Mouse (Mus musculus): Measurements from ENCODE around the gene 1700001C02Rik. TPM values are rescaled to one million over a fixed set of nuclear protein-coding genes. Genes with fewer than 3 reads are reported as not detected.

Gene 1700001C02Rik
- total RNA-seq, 2 experiments from 2014 or later = not detected

DNA sequence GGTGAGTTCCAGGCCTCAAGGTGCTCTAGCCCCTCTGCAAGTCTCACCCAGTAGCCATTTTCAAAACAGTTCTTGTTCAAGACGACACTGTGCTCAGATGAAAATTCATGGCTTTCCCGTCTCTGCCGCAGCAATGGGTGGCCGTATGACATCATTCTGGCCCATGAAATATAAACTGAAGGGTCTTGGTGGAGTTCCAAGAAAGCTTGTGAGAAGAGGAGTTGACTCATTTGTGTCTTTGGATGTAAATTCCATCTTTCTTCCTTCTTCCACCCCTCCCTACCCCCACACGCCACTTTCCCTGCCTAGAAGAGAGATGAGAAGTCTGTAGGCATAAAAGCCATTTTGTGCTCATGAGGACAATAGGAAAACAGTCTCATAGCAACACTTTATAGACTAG, 25.0 kb downstream of the 1700001C02Rik start:
- no peak for ATAC-seq (replicated peaks; ENCODE audit: low FRiP score, poor library complexity, severe bottlenecking)

GRCm38 (mm10) chr5:30493723-30494122, 27.9 kb downstream of the 1700001C02Rik start:
- ATAC-seq (replicated peaks; ENCODE audit: low FRiP score, poor library complexity, severe bottlenecking) = no peak

DNA sequence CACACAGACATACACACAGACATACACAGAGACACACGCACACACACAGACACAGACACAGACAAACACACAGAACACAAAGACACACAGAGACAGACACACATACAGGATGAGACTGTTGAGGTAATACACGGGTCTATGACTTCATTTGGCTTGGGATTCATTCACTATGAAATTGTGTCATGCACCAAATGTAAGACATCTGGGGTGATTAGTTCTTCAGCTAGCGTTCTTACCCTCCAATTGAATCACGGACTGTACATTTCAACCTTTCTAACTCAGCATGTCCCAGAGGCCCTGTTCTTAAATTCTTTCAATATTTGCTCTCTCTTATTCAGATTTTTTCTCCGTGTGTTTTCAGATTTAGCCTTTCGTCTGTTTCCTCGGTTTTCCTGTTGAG, 28.8 kb downstream of the 1700001C02Rik start:
- no peak for ATAC-seq (replicated peaks; ENCODE audit: low FRiP score, poor library complexity, severe bottlenecking)

DNA sequence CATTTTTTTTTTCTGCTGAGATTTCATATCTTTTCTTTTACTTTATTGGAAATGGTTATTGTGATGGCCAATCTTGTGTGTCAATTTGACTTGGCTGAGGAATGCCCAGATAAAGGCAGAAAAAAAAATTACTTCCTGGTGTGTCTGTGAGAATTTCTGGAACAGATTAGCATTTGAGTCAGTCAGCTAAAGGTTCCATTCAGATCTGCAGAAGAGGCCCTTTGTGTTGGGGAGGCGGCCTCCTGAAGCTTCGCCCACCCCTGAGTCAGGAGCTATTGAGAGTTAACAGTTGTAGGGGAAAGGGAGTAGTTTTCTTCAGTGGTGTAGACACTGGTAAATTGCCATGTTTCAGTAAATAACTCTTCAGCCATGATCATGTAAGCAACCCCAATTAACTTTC, 29.4 kb downstream of the 1700001C02Rik start:
- ATAC-seq (replicated peaks; ENCODE audit: low FRiP score, poor library complexity, severe bottlenecking) = no peak

- ATAC-seq (replicated peaks; ENCODE audit: low FRiP score, poor library complexity, severe bottlenecking) = no peak
Measured at GRCm38 (mm10) chr5:30496821-30497220, 31.0 kb downstream of the 1700001C02Rik start.

- ATAC-seq (replicated peaks; ENCODE audit: low FRiP score, poor library complexity, severe bottlenecking) = no peak
Measured at GRCm38 (mm10) chr5:30497299-30497698, 31.5 kb downstream of the 1700001C02Rik start.

GRCm38 (mm10) chr5:30513111-30513510, 47.3 kb downstream of the 1700001C02Rik start:
- no peak for ATAC-seq (replicated peaks; ENCODE audit: low FRiP score, poor library complexity, severe bottlenecking)

DNA sequence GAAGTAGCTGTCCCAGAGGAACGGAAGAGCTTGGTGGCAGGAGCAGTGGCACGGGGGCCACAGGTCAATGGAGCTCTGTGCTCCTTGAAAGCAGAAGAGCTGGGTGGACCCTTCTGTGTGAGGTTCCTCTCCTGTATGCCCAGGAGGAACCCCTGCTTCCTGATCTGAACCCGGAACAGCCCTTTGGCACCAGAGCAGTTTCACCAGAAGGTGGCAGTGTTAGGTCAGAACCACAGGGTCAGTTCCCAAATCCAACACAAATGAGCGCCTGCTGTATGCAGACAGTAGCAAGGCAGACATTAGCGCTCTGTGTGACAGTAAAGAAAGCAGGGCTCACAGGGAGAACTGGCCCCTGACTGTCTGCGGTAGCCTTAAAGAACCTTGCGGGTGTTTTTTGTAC, 50.5 kb downstream of the 1700001C02Rik start:
- no peak for ATAC-seq (replicated peaks; ENCODE audit: low FRiP score, poor library complexity, severe bottlenecking)

GRCm38 (mm10) chr5:30518108-30518507, 52.3 kb downstream of the 1700001C02Rik start:
- ATAC-seq (replicated peaks; ENCODE audit: low FRiP score, poor library complexity, severe bottlenecking) = peak; percentile 27; the same call in 1 of the 2 replicates

- ATAC-seq (replicated peaks; ENCODE audit: low FRiP score, poor library complexity, severe bottlenecking) = peak; percentile 85
Measured at GRCm38 (mm10) chr5:30518547-30518946, 52.7 kb downstream of the 1700001C02Rik start.

- ATAC-seq (replicated peaks; ENCODE audit: low FRiP score, poor library complexity, severe bottlenecking) = no peak
Measured at GRCm38 (mm10) chr5:30519494-30519893, 53.6 kb downstream of the 1700001C02Rik start.

- ATAC-seq (replicated peaks; ENCODE audit: low FRiP score, poor library complexity, severe bottlenecking) = peak; percentile 38; the same call in 1 of the 2 replicates
Measured at GRCm38 (mm10) chr5:30520214-30520732, 54.4 kb downstream of the 1700001C02Rik start.

DNA sequence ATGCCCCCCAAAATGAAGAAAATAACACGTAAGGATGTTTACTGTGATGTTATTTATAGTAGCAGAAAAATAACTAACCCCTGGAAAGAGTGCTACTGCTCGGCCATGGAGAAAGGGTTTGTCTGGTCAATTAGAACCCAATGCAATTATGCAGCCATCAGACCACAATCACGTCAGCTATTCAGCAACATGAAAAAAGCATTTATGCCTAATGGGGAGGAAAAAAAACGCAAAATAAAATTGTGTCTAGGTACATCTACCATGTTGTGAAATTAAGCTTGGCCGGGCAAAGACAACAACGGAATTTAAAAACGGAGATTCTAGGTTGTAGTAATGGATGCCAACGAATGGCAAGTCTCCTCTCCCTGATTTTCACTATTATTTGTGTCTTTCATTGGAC, 56.6 kb downstream of the 1700001C02Rik start:
- ATAC-seq (replicated peaks; ENCODE audit: low FRiP score, poor library complexity, severe bottlenecking) = no peak

DNA sequence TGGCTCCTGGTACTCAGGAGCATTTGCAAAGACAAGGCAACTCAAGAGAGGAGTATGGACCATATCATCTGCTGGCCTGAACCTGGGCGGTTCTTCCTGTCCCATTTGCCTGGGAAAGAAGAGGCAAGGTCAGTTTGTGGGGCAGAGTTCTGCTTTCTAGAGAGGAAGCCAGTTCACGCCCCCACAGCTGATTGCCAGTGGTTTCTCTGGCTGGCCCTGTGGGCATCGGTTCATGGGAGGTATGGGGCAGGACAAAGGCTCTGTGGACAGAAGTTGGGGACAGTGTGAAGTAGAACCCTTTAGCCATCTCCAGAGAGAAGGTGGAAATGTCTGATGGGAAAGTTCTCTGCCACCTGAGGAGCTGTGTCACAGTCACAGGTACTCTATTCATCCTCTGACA, 57.3 kb downstream of the 1700001C02Rik start:
- ATAC-seq (replicated peaks; ENCODE audit: low FRiP score, poor library complexity, severe bottlenecking) = no peak

GRCm38 (mm10) chr5:30524213-30524612, 58.4 kb downstream of the 1700001C02Rik start:
- ATAC-seq (replicated peaks; ENCODE audit: low FRiP score, poor library complexity, severe bottlenecking) = no peak

DNA sequence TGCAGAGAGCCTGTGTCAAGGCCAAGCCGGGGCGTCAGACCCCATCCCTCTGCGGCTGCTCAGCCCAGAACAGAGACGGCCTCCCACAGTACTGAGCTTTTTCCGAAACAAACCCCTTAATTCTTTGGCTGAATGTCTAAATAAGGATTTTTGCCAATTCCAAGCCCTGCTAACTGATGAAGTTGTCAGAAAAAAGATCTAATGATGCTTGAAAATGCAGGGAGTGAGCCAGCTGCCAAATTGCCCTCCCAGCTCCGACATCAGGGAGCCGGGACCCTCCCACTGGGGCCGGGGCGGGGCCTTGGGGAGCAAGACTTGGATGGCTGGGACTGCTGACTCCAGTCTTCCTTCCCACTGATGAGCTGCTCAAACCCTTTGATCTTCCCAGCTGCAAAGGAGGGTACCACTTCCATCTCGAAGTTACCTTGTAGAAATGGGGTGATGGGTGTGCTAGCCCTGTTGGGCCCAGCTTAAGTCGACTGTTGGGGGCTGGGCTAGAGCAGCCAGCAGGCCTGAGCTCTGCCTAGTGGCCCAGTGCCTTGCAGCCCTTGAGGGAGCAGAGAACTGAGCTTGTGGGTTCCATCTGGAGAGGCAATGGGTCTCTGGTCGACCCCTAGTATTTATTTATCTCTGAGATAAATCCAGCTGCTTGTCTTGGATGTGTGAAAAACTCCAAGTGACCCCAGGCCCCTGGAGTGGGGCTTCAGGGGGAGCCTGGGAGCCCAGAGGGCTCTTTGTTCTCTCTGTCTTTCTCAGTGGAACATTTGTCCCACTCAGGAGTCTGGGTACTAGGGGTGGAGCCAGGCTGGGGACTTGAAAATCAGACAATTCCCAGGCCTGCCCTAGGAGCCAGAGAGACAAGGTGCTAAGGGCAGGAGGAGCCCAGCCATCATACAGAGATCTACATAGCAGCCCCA, 60.3 kb downstream of the 1700001C02Rik start:
- ATAC-seq (replicated peaks; ENCODE audit: low FRiP score, poor library complexity, severe bottlenecking) = no peak

DNA sequence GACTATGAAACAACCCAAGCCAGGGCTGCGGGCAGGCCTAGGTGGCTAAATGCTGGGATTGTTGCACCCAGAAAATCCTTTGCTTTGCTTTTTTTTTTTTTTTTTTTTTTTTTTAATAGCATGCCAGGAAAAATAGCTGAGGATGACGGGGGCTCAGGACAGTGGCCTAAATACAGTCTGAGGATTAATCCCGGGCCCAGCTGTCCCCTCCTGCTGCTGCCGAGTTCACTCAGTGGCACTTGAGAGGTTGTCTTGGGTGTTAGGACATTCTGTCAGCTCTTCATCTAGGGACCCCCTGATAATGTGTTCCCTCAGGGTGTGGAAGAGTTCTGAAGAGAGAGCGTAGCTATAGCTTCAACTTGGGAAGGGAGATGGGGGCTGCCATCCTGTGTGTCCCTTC, 61.3 kb downstream of the 1700001C02Rik start:
- no peak for ATAC-seq (replicated peaks; ENCODE audit: low FRiP score, poor library complexity, severe bottlenecking)

GRCm38 (mm10) chr5:30528906-30529305, 63.1 kb downstream of the 1700001C02Rik start:
- no peak for ATAC-seq (replicated peaks; ENCODE audit: low FRiP score, poor library complexity, severe bottlenecking)
